Mouse (Mus musculus) G1E (cell line): Measurements from ENCODE around the gene Mest. TPM values are rescaled to one million over a fixed set of nuclear protein-coding genes. Genes with fewer than 3 reads are reported as not detected.
A peak's percentile ranks its signal among the peaks of the same experiment; 100 is the strongest.

Experiments
- ATAC-seq: 2 replicates; pipeline ENCODE4 v1.8.0; 2016; ENCODE audit warnings: mild to moderate bottlenecking; ENCODE audit not compliant: insufficient number of reproducible peaks, poor library complexity, low FRiP score, severe bottlenecking; ENCODE audit errors: extremely low read depth
- DNase-seq: peaks from one replicate; pipeline ENCODE4 v3.0.0; 2012; ENCODE audit warnings: low spot score
- H3K27me3 ChIP-seq: 2 replicates; pipeline ENCODE4 v1.6.1; 2012; ENCODE audit warnings: mild to moderate bottlenecking, low read length, inconsistent platforms; ENCODE audit not compliant: insufficient read depth
- H3K36me3 ChIP-seq: replicated peaks from 2 replicates; pipeline ENCODE3; 2012; ENCODE audit warnings: mild to moderate bottlenecking, inconsistent platforms
- H3K4me1 ChIP-seq: 2 replicates; pipeline ENCODE4 v1.6.1; 2012; ENCODE audit warnings: low read depth, low read length, inconsistent platforms, mixed read lengths; ENCODE audit not compliant: insufficient read depth
- H3K4me3 ChIP-seq: 2 replicates; pipeline ENCODE4 v1.5.1; 2012; ENCODE audit warnings: low read depth, mild to moderate bottlenecking, inconsistent platforms, low read length, moderate library complexity, mixed read lengths
- H3K9me3 ChIP-seq: replicated peaks from 2 replicates; pipeline ENCODE4 v1.6.1; 2012; ENCODE audit warnings: inconsistent platforms
- CTCF ChIP-seq: IDR thresholded peaks from 2 replicates; pipeline ENCODE4 v1.5.1; 2012; ENCODE audit warnings: low read depth, low read length, inconsistent platforms, mixed read lengths
- GATA1 ChIP-seq: IDR thresholded peaks from 2 replicates; pipeline ENCODE4 v1.6.1; 2012; ENCODE audit warnings: borderline replicate concordance, low read length, inconsistent platforms, mixed read lengths
- GATA2 ChIP-seq: IDR thresholded peaks from 2 replicates; pipeline ENCODE4 v1.6.1; 2012; ENCODE audit warnings: low read depth, low read length, inconsistent platforms, borderline replicate concordance
- POLR2AphosphoS5 ChIP-seq: IDR thresholded peaks from 2 replicates; pipeline ENCODE4 v1.6.1; 2012; ENCODE audit warnings: low read depth, low read length, inconsistent platforms; ENCODE audit not compliant: insufficient replicate concordance
- TAL1 ChIP-seq: conservative IDR thresholded peaks from 2 replicates; pipeline ENCODE4 v1.6.1; 2012; ENCODE audit warnings: low read depth, low read length, inconsistent platforms, mixed read lengths
- polyA plus RNA-seq: library from polyadenylated mRNA; stranded (reverse); fragments of >175 nt; gene quantifications from 2 replicates; pipeline ENCODE4 v1.2.3, GENCODE M21; 2012
- total RNA-seq, 2 experiments: library from RNA; stranded (forward) in 1 of 2; stranded (reverse) in 1 of 2; fragments of 200-1000 nt in 1 of 2; fragments of >200 nt in 1 of 2; fragmentation: Nextera tagmentation in 1 of 2; gene quantifications; 2 replicates each; pipeline ENCODE4 v1.2.3; 2014 to 2017

Mest gene
- total and polyA plus RNA-seq, 3 experiments = 0.49 to 0.57 TPM; not detected in 1

DNA sequence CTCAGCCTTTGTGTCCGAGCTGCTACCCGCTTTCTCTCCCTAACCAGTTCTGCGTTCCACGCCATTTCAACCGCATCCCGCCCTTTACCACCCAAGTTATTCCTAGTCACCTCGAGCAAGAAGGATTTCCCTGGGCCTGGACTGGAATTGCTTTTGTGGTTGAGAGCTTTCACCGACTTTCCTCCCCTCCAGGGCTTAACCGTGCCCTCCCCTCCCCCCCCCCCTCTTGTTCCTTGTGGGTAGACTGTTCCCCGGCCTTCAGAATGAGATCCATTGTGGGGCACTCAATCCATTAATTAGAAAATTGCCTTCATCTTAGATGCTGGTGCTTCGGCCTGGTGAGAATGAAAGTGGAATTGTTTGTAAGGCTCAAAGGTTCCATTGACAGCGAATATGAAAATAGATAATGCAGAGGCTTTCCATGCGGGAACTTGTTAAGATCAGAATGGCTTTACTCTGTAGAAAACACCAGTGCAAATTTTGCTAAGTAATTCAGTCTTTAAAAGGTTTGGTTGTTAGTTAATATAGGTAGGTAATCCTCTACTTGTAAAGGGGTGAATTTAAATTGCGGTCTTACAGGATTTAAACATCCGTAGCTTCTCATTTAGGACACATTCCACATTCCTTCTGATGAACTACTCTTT is 12.5 kb downstream of the Mest start:
- no peak overlapping the region for H3K4me3 ChIP-seq
- peaks cover 17% of the 10 kb centered on the region; the same call in 1 of the 2 replicates for H3K4me1 ChIP-seq
- no peak for DNase-seq
- ATAC-seq = no peak
- no peak for TF ChIP-seq TAL1
- no peak for TF ChIP-seq POLR2AphosphoS5
- no peak for TF ChIP-seq GATA1
- TF ChIP-seq GATA2 = no peak
- TF ChIP-seq CTCF = no peak
- H3K9me3 ChIP-seq = peaks cover 20% of the 10 kb centered on the region
- H3K27me3 ChIP-seq = peaks cover 55% of the 10 kb centered on the region
- no peaks in the 10 kb centered on the region for H3K36me3 ChIP-seq

- peaks cover 17% of the 10 kb centered on the region; the same call in 1 of the 2 replicates for H3K4me1 ChIP-seq
- H3K9me3 ChIP-seq = peaks cover 20% of the 10 kb centered on the region
- DNase-seq = no peak
- no peak for ATAC-seq
- no peaks in the 10 kb centered on the region for H3K36me3 ChIP-seq
- no peak for TF ChIP-seq TAL1
- TF ChIP-seq POLR2AphosphoS5 = no peak
- no peak for TF ChIP-seq GATA1
- TF ChIP-seq GATA2 = no peak
- no peak for TF ChIP-seq CTCF
- no peak overlapping the region for H3K4me3 ChIP-seq
- peaks cover 55% of the 10 kb centered on the region for H3K27me3 ChIP-seq
Observed at GRCm38 (mm10) chr6:30736372-30736762, 13.0 kb downstream of the Mest start.

DNA sequence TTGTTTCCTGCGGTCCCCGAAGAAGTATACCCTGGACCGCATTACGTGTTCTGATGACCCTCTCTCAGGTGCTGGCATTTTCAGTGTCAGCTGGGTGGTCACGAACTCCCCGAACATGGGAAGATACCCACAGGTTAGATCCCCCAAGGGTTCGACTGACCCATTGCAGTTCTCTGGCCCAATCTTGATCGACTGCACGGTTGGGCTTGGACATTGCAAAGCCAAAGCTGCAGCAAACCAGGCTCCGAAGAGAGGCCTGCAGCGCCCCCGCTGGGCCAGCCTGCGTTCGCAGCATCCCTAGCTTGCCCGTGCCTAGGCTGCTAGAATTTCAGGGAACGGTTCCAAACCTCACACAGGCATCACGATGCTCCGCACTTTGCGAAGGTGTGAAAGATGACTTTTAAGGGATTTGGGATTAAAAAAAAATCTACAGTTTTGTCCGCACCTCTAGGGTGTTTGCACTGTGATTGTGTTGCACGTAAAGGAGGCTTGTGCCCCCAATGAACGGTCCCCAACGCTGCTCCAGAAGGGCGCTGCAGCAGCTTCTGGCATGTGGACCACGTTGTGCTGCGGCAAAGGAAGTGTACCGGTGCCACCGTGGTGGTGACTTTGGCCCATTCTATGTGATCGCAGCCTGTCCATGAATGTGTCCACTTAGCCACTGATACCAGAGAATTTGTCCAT is 13.7 kb downstream of the Mest start:
- ATAC-seq = no peak
- no peak overlapping the region for H3K4me3 ChIP-seq
- peaks cover 55% of the 10 kb centered on the region for H3K27me3 ChIP-seq

GRCm38 (mm10) chr6:30737548-30738463 is 14.5 kb downstream of the Mest start:
- ATAC-seq = no peak
- no peak for DNase-seq
- peak overlapping the region; percentile 64 for H3K4me3 ChIP-seq
- H3K36me3 ChIP-seq = peaks cover 6% of the 10 kb centered on the region
- peaks cover 51% of the 10 kb centered on the region for H3K27me3 ChIP-seq
- TF ChIP-seq GATA2 = no peak
- TF ChIP-seq POLR2AphosphoS5 = no peak
- H3K4me1 ChIP-seq = peaks cover 17% of the 10 kb centered on the region; the same call in 1 of the 2 replicates
- peaks cover 20% of the 10 kb centered on the region for H3K9me3 ChIP-seq

More for the DNA sequence above, 13.7 kb downstream of the Mest start:
- H3K36me3 ChIP-seq = no peaks in the 10 kb centered on the region
- DNase-seq = no peak
- peaks cover 20% of the 10 kb centered on the region for H3K9me3 ChIP-seq
- TF ChIP-seq GATA2 (no peak), TAL1 (no peak), GATA1 (no peak), CTCF (no peak), POLR2AphosphoS5 (no peak)
- peaks cover 17% of the 10 kb centered on the region; the same call in 1 of the 2 replicates for H3K4me1 ChIP-seq

GRCm38 (mm10) chr6:30738464-30739006 is 15.2 kb downstream of the Mest start:
- H3K36me3 ChIP-seq = peaks cover 8% of the 10 kb centered on the region

More at GRCm38 (mm10) chr6:30738464-30739006, 15.2 kb downstream of the Mest start:
- no peak for DNase-seq
- Histone ChIP-seq H3K9me3 (peaks cover 20% of the 10 kb centered on the region), H3K4me3 (no peak overlapping the region; the same call in 1 of the 2 replicates), H3K27me3 (peaks cover 45% of the 10 kb centered on the region), H3K4me1 (peaks cover 17% of the 10 kb centered on the region; the same call in 1 of the 2 replicates)
- TF ChIP-seq TAL1 (no peak), GATA1 (no peak)
- no peak for ATAC-seq
